Mouse (Mus musculus): ENCODE results near the gene Coq10b.

Gene Coq10b

DNA sequence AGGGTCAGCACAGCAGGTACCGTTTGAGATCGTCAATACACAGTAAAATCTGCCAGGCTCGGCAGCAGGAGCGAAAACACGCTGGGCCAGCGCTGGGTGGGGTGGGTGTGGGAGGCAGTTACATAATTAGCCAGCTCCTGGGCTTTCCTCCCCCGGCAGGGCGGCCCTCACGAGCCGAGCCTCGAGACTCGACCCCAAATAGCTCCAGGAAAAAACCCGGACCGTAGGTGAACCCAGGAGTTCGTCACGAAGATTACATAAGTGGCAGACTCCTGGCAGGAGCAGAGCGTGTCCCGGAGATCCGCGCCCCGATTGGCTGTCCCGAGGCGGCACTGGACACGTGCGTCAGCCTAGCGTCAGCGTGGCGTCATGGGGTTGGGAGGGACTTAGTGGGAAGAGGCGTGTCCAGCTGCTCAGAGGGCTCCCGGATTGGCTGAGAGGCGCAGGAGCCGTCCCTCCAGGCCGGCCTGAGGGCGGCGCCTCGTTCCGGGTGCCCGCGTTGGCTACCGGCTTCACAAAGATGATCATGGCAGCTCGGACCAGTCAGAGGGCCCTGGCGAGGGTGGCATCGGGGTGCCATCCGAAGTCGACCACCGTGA lies at the start of gene Coq10b:
Coq10b (plus strand) TSS at position 416 of the 599 bp plus-strand sequence.
- DNase-seq (ENCODE audit: low read depth, low spot score) = peak; percentile 98

DNA sequence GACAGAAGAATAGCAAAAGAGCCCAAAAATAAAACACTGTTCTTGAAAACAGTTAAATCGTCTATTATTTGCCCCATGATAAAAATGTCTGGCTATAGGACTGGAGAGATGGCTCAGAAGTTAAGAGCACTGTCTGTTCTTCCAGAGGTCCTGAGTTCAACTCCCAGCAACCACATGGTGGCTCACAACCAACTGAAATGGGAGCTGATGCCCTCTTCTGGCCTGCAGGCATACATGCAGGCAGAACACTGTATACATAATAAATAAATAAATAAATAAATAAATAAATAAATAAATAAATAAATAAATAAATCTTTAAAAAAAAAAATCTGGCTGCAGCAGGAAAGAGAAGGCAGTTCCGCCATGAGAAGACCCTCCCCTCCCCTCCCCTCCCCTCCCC lies 44.3 kb upstream of the Coq10b start:
- DNase-seq (ENCODE audit: low read depth, low spot score) = peak; percentile 58

DNA sequence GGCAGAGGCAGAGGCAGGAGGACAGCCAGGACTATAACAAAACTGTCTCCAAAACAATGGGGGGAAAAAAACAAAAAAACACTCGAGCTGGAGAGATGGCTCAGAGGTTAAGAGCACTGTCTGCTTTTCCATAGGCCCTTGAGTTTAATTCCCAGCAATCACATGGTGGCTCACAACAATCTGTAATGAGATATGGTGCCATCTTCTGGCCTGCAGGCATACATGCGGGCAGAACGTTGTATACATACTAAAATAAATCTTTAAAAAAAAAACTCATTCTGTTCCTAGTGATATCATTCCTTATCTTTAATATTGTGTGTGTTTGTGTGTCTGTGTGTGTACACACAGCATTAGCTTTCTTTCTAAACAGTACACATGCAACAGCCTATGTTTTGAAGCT lies 40.1 kb upstream of the Coq10b start:
- peak; percentile 58 for DNase-seq (ENCODE audit: low read depth, low spot score)

DNA sequence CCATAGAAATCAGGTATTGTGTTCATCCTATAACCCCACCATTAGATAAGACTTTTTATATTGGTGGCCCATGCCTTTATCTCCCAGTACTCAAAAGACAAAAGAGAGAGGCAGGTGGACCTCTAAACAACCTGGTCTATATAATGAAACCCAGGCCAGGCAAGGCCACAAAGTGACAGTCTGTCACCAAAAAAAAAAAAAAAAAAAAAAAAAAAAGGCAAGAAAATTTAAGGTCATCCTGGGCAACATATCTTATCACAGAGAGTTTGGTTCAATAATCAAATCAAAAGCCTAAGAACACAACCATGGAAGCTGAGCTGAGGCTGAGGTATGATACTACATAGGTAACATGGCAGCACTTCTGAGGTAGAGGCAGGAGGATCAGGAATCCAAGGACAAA lies 30.7 kb upstream of the Coq10b start:
- DNase-seq (ENCODE audit: low read depth, low spot score) = no peak

DNA sequence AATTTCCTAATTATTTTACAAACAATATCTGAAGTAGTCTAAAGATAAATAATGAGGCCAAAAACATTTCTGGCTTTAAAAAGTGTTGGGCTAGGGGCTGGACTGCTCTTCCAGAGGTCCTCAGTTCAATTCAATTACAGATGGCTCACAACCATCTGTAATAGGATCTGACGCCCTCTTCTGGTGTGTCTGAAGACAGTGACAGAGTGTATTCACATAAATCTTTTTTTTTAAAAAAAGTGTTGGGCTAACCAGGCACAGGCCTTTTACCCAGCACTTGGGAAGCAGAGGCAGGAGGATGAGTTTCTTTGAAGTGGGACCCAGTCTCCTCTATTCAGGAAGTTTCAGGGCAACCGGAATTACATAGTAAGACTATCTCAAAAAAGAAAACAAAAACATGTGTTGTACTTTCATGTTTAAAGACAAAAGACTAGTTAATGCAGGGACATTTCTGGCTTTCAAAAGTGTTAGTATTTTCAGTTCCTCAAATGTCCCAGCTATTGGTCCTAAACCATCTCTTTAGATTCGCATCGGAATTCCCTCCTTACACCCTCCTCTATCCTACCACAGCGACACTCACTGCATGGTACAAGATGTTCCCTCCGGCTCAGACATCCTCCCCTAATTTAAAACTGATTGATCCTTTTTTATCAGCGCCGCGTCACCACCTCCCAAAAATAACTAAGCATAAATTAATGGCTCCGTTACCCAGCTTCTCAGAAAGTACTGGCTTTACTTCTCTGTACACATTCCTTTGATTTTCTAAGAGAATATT lies 26.7 kb upstream of the Coq10b start:
- DNase-seq (ENCODE audit: low read depth, low spot score) = no peak

DNA sequence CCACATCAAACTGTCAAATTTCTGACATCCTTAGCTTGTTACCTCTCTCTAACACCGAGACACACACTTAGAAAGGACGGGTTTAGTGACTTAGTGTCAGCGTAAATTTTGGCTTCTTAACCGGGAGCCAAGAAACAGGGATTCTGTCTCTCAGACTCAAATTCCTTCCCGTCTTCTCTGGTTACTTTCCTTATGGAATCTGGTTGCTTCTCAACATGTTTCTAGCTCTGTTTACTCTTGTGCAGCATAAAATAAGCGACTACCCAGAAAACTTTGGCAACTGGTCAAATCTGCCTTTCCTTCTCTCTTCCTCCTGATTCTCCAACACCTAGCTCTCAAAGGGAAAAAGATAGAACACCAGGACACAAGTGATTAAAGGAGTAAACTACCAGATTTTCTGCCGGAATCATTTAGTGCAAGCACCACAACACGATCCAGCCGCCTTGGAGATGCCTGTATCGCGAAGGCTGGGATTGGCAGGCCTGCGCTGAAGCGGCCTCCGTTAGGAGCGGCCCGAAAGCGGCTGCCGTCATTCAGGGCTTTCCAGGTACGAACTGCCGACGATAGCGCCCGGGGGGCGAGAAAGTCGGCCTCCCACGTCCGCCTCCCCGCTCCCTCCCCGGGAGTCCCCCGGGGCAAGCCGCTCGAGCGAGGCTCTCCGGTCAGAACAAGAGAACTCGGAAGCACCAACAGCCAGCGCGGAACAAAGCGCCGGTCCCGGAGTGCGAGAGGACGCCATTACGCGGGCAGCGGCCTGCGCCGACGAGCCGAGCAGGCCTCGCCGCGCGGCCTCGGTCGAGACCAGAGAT lies 25.9 kb upstream of the Coq10b start:
- DNase-seq (ENCODE audit: low read depth, low spot score) = peak; percentile 55

DNA sequence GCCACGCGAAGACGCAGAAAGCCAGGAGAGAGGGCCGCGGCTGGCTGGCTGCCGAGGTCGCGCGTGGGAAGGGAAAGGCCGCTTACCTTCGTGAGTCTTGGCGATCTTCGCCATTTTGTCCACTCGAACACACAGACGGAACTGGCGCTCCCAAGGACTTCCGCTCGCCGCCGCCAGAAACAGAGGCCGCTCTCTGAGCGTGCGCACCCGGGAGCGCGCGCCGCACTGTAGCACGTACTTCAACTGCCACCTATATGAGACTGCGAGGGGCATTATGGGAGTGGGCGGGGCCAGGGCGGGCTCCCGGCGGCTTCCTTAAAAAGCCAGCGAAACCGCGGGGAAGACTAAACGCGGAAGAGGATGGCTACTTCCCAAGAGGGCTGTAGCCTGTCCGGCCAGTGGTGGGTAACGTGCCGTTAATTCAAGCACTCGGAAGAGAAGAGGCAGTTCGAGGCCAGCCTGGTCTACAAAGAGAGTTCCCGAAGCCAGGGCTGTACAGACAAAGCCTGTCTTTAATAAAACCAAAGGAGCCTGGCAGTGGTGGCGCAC lies 25.2 kb upstream of the Coq10b start, which contains the start of gene Sf3b1:
Sf3b1 (minus strand) TSS at position 229 of the 549 bp plus-strand sequence.
- DNase-seq (ENCODE audit: low read depth, low spot score) = peak; percentile 98

DNA sequence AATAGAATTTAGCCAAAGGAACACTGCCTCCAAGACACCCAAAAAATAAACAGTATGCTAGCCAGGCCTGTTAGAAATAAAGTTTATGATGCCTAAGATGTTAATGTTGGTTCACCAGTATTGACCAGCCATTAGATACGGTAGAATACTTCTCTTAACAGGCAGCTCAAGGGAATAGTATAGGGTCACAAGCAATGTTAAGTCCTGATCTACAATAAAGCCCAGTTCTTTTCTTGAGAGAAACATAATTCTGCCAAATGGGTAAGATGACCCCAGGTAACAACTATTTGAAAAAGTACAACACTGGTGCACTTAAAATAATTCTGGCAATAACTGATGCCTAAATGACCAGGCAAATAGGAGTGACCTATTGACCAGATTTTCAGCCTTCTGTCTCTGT lies 24.6 kb upstream of the Coq10b start:
- DNase-seq (ENCODE audit: low read depth, low spot score) = no peak

DNA sequence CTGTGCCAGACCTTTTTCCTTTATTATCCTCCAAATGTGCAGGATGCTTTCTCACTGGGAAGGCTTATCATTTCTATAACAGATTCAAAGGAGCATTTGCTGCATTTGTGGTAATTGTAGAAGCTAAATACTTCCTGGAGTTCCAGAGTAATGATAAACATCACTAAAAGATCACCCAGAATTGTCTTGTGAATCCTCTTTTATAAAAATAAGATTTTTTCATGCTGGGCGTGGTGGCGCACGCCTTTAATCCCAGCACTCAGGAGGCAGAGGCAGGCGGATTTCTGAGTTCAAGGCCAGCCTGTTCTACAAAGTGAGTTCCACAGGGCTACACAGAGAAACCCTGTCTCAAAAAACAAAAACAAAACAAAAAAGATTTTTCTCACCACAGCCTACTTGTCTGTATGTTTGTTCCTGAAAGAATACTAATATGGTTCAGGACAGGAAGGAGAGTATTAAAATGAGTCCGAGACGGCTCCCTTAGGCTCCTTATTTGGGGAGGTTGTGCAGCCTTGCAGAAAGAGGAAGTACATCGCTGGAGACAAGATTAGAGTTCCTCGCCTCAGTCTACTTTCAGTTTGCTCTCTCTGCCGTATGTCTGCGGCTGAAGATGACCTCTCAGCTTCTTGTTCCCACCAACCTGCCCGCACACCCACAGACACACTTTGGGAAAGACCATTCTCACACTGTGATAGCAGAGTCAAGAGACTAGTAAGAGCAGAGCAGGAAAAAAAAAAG lies 23.9 kb upstream of the Coq10b start:
- DNase-seq (ENCODE audit: low read depth, low spot score) = peak; percentile 35

DNA sequence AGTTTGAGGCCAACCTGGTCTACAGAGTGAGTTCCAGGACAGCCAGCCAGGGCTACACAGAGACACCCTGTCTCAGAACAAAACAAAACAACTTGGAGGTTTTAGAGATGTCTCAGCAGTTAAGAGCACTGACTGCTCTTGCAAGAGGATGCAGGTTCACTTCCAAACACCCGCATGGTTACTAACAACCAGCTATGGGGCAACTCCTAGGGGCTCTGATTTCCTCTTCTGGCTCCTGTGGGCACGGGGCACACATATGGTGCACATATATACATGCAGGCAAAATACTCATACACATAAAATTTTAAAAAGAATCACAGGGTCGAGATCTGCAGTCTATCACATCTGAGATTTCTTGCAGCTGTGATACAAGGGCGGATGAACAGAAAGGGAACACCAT lies 23.1 kb upstream of the Coq10b start:
- DNase-seq (ENCODE audit: low read depth, low spot score) = no peak

DNA sequence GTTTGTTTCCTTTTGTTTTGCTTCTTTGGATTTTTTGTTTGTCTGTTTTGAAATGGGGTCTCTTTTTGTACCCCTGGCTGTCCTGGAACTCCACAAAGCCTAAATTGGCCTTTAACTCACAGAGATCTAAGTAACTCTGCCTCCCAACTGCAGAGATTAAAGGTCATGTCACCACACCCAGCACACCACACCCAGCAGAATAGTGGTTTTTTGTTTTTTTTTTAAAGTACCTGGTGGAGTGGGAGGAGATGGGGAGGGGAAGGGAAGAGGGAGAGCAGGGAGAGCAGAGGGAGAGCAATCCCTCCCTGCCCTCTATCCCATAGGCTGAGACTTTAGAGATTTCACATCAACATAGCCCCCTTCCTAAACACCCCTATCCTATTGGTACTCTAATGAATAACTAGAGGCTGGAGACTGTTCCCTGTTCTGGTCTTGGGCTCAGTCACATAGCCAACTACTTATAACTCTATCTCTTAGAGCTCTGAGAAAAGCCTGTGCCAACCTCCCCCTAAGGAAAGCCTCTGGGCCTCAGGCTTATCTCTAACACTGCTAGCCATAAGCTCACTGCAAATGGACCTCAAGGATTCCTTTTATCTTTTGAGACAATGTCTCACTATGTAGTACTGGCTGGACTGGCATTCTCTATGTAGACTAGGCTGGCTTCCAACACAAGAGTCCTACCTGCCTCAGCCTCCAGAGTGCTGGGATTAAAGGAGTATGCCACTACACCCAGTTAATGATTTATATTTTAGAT lies 21.4 kb upstream of the Coq10b start:
- DNase-seq (ENCODE audit: low read depth, low spot score) = peak; percentile 28

DNA sequence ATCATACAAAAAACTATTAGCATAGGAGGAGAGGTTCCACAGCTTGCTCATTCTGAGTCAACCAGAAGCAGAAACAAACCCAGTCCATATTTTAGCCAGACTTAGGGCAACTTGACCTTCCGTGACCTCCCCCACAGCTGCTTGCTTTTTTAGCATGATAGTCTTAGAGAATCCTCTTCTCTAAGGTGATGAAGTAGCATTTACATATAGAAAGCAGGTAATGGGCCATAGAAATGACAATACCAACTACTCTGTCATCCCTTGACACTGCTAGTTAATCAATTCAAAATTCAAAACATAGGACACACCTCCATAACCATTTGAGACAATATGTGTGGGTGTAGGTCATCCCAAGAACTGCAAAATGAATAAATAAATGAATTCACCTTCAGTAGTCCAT lies 12.6 kb upstream of the Coq10b start:
- peak; percentile 54 for DNase-seq (ENCODE audit: low read depth, low spot score)

DNA sequence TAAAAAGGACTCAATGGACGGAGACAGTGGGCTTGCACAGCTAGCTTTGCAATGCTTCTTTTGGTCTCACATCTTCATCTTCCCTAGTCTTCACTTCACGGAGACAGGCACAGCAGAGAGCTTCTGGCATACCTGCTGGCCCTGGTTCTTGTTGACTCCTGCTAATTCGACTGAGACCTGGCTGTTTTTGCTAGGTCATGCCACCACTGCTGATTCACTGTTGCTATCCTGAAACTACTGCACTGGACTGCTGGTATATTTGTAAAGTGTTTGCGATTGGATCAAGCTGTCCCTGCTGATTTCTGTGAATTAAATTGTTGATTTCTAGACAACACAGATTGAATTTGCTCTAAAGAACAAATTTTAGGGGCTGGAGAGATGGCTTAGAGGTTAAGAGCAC lies 10.9 kb upstream of the Coq10b start:
- DNase-seq (ENCODE audit: low read depth, low spot score) = no peak

DNA sequence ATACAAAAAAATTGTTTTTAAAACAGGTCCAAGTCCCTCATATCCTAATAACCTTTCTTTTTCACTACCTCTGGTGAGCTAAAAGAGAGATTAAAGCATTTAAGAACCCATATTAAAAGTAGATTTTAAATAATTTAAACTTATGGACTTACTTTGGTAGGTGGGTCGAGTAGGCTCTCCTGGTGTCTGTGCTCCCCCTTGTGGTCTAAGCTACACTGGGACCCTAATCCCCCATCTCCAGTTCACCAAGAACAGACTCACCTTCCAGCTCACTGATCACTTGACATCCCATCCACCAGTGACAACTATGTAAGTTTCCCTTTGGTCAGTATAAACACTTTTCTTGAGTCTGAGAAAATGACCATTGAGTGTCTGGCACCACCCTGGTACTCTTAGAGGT lies 10.3 kb upstream of the Coq10b start:
- peak; percentile 56 for DNase-seq (ENCODE audit: low read depth, low spot score)

DNA sequence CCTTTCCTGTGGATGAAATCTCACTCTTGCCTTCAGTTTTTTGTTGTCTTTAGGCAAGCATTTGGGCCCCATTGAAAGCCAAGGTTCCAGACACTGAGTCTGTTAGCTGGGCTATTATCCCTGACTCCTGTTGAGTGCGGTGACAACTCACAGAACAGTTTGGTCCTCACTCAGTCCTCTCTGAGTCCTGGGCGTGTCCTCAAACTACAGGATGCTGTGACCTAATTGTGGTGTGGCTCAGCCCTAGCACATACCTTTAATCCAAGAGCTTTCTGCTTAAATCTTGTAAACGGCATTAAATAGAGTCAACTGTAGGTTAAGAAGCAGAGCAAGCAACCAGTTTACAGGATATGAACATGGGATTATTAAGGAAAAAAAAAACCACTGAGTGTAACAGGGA lies 9.4 kb upstream of the Coq10b start:
- DNase-seq (ENCODE audit: low read depth, low spot score) = no peak

DNA sequence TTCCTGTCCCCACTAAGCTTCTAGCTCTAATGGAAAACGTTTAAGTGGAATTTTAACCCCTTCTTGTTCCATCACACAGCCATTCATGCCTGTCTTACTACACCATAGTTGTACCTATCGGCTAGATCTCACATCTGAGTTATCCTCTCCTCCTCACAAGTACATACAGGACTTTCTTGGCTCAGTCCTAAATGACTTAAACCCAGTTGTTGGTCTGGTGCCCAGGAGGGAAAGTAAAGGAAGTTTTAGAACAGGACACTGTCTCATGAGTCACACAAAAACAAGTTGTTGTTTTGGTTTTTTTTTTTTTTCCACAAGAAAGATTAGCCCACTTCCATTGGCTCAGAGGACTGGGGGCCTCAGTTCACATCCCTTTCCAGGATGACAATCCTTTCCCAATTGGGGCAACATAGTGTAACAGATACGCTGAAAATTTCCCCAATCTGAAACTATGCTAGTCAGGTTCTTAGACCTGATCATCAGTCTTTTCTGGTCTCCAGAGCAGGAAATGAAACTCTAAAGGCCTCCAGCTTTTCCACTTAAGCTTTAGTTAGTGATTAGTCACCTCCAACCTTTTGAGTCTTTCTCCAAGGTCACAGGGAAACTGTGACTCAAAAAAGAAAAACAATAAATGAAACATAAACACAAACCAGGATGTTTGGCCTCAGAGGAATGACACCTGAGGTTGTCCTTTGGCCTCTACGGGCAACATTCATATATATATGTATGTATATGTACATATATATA lies 3.6 kb upstream of the Coq10b start:
- DNase-seq (ENCODE audit: low read depth, low spot score) = no peak

DNA sequence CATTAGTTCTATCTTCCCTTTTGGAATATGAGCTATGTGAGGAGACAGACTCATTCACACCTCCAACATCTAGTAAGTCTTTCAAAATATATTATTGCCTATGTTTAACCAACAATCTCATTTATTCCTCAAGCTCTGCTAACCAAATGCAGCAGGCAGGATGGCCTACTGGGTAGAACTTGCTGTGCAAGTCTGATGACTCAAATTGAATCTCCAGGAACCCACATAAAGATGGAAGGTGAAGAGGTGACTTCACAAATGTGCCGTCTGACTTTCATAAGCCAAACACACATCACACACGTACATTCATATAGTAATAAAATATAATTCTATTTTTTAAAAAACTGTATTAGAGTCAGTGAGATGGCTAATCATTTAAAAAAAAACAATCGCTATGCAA lies 899 bp upstream of the Coq10b start:
- no peak for DNase-seq (ENCODE audit: low read depth, low spot score)

DNA sequence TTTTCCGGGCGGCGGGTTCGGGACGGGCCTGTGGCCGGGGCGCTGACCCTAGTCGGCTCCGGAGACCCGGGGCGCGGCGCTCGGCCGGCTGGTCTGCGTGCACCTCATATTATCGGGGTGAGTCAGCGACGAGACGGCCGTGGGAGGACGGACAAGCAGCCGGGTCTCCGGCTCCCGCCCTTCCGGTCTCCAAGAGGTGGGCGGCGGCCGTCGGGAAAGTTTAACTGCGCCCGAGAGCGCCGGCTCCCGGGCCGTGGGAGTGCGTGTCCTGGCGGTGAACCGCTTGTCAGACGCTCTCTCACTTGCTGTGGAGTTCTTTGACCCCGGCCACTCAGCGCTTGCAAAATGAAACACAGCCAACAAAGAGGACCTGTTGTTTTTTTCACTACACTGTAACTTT lies 435 bp downstream of the Coq10b start:
- DNase-seq (ENCODE audit: low read depth, low spot score) = peak; percentile 77

DNA sequence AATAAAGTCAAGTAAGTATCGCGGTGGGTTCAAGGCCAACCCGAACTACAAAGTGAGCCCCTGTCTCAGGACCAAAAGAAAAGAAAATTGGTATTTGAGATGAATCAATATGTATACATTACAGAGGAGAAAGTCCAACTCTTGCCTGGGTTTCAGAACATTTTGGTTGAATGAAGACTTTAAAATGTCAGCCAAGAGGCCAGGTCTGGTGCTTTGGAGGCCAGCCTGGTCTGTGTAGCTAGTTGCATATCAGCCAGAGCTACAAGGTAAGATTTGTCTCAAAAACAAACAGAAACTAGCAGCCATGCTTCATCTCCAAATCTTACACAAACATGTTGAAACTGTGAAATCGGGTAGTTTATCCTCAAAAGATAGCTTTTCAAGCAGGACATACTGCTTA lies 1.0 kb downstream of the Coq10b start:
- DNase-seq (ENCODE audit: low read depth, low spot score) = no peak
